Mouse (Mus musculus) limb, embryonic 11.5 days (tissue): ENCODE data around the gene Vmn2r34. TPM values are rescaled to one million over a fixed set of nuclear protein-coding genes. Genes with fewer than 3 reads are reported as not detected.
"Not testable (repeated sequence)": the region's sequence is repeated elsewhere in the genome, so short reads cannot be mapped to it uniquely, and the experiment has no call there.

Experiments
- ATAC-seq: fragments of 200-750 bp; cut with Nextera tagmentation; 2 replicates; pipeline ENCODE4 v1.8.0; 2017; ENCODE audit warnings: low read depth; ENCODE audit not compliant: insufficient number of reproducible peaks, low FRiP score, low TSS enrichment
- DNase-seq: peaks from one replicate; pipeline ENCODE4 v3.0.0-alpha.2; 2015; ENCODE audit warnings: low spot score
- H3K27ac ChIP-seq: fragments of 300-500 bp; sonication (generic); replicated peaks from 2 replicates; pipeline ENCODE4 v1.5.1; 2014; ENCODE audit warnings: low read depth, mild to moderate bottlenecking, low read length
- H3K27me3 ChIP-seq: fragments of 300-500 bp; sonication (generic); 2 replicates; pipeline ENCODE4 v1.6.1; 2014; ENCODE audit warnings: mild to moderate bottlenecking, low read length, mixed read lengths; ENCODE audit not compliant: control insufficient read depth, insufficient read depth
- H3K36me3 ChIP-seq: fragments of 300-500 bp; sonication (generic); 2 replicates; pipeline ENCODE4 v1.6.1; 2014; ENCODE audit warnings: mild to moderate bottlenecking, low read length, moderate library complexity, mixed read lengths; ENCODE audit not compliant: control insufficient read depth, insufficient read depth
- H3K4me1 ChIP-seq: fragments of 300-500 bp; sonication (generic); 2 replicates; pipeline ENCODE4 v1.6.1; 2014; ENCODE audit warnings: low read length, mixed read lengths; ENCODE audit not compliant: control insufficient read depth, insufficient read depth
- H3K4me2 ChIP-seq: fragments of 300-500 bp; sonication (generic); 2 replicates; pipeline ENCODE4 v1.6.1; 2014; ENCODE audit warnings: low read depth, mild to moderate bottlenecking, moderate library complexity; ENCODE audit not compliant: severe bottlenecking
- H3K4me3 ChIP-seq: fragments of 300-500 bp; sonication (generic); 2 replicates; pipeline ENCODE4 v1.5.1; 2014; ENCODE audit warnings: low read depth, low read length
- H3K9ac ChIP-seq: fragments of 300-500 bp; sonication (generic); 2 replicates; pipeline ENCODE4 v1.6.1; 2014; ENCODE audit warnings: mild to moderate bottlenecking, low read length
- H3K9me3 ChIP-seq: fragments of 300-500 bp; sonication (generic); 2 replicates; pipeline ENCODE4 v1.6.1; 2016; ENCODE audit warnings: low read length; ENCODE audit not compliant: control insufficient read depth
- WGBS: fragments of 180-500 bp; shearing (Covaris S2); extraction: QIAGEN DNeasy Blood & Tissue Kit; methylation state at CpG from one replicate; pipeline ENCODE4 v1.1.7; 2014; 5-methylcytosine and 5-hydroxymethylcytosine counted together
- polyA plus RNA-seq: library from polyadenylated mRNA; unstranded; fragments of >200 nt; fragmentation: Nextera tagmentation; extraction: Ambion mirVana; gene quantifications from 2 replicates; pipeline ENCODE4 v1.2.1, GENCODE M21; 2014

Vmn2r34 gene
- not detected in 2 replicates for polyA plus RNA-seq

GRCm38 (mm10) chr7:7689413-7689812 lies at the start of gene Vmn2r34:
TSS of gene Vmn2r34 (minus strand) at chr7:7689513.
- not testable (repeated sequence) for H3K4me1 ChIP-seq, H3K4me2 ChIP-seq, H3K9me3 ChIP-seq, DNase-seq, H3K27ac ChIP-seq, H3K36me3 ChIP-seq, H3K27me3 ChIP-seq, ATAC-seq, H3K4me3 ChIP-seq, H3K9ac ChIP-seq
- no CpG with 5 or more reads among the region's 2 CpGs for WGBS

- not testable (repeated sequence) for H3K27me3 ChIP-seq, H3K4me2 ChIP-seq, H3K4me1 ChIP-seq, H3K27ac ChIP-seq, H3K36me3 ChIP-seq, DNase-seq, H3K9ac ChIP-seq, ATAC-seq, H3K4me3 ChIP-seq, H3K9me3 ChIP-seq
- 79% methylated on average over 2 of the region's 2 CpGs for WGBS
Observed at GRCm38 (mm10) chr7:7674032-7674431, 15.3 kb downstream of the Vmn2r34 start.

Other genes starting within 250 kb of the Vmn2r34 start
- gene Vmn2r32, start 209.5 kb downstream of the Vmn2r34 start, polyA plus RNA-seq, result not detected in 2 replicates
- not detected in 2 replicates for gene Vmn2r33, start 122.7 kb downstream of the Vmn2r34 start, polyA plus RNA-seq
- gene Vmn2r35, start 130.4 kb upstream of the Vmn2r34 start, polyA plus RNA-seq, result not detected in 2 replicates
- gene Vmn2r36, start 213.0 kb upstream of the Vmn2r34 start, polyA plus RNA-seq, result not detected in 2 replicates